Mouse (Mus musculus): ENCODE results near the gene Arrb1. TPM values are rescaled to one million over a fixed set of nuclear protein-coding genes. Genes with fewer than 3 reads are reported as not detected.

The Arrb1 gene
- polyA plus RNA-seq, 1 experiment from 2014 or later, result 9.8 TPM

DNA sequence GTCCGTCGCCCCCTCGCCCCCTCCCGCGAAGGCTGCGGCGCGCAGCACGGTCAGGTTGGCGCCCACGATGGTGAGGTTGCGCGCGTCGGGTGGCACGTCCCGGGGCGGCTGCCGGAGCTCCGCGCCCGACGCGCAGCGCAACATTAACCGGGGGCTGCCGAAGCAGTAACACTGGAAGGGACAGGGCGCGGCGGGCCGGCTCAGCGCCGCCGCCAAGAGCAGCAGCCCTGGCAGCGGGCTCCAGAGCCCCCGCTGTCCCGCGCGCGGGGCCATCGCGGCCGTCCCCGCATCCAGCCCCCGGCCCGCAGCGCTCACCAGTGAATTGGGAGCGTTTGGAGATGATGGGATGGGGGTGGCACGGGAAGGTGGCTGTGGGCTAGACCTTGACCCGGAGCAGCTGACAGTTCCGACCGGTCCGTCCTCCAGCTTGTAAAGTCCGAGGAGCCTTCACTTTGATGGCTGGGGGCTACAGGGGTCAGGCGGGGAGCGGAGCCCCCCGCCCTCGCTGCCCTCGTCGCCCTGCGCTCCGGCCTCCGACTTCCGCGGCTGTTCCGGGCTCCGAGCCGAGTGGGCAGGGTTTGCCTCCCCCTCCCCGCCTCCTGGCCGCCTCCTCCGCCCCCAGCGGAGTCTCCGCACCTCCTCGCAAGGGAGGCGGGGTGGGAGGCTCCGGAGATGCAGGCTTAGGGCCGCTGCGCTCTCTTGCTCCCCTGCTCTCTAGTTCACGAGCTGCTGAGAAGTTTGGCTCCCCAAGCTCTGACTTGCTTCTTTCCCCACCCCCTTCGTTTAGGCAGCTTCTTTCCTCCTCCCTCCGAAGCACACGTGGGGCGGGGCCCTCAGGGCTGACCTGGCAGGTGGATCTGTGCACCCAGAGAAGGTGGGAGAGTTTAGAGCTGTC, 91.4 kb downstream of the Arrb1 start, which contains the start of gene Tpbgl:
Gene Tpbgl (minus strand): TSS at position 728 of the 895 bp plus-strand sequence.
- Histone ChIP-seq H3K27me3 (ENCODE audit: low read depth, poor library complexity, severe bottlenecking) (peaks cover 100% of the 10 kb centered on the region), H3K4me1 (peaks cover 43% of the 10 kb centered on the region)

DNA sequence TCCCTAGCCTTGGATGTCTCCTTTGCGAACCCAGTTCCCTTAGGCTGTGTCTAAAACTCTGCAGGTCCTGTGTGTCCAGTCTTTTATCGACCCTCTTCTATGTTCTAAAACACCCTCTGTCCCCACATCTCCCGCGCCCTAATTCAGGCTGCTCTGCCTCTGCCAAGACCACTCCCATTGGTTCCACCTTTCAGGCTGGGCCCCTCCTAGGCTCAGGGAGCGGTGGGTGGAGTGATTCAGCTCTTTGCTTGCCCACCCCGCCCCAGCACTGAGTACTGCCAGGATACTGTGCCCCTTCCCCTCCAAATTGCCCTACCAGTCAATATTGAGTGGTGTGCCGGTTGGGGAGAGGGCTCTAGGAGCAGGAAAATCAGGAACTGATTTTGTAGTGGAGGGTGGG, 92.1 kb downstream of the Arrb1 start:
- no peak for DNase-seq (ENCODE audit: low spot score)
- peaks cover 37% of the 10 kb centered on the region for H3K4me1 ChIP-seq
- no peaks in the 10 kb centered on the region for H3K9me3 ChIP-seq (replicated peaks)
- H3K36me3 ChIP-seq, result no peaks in the 10 kb centered on the region
- peaks cover 100% of the 10 kb centered on the region for H3K27me3 ChIP-seq (ENCODE audit: low read depth, poor library complexity, severe bottlenecking)
- H3K4me3 ChIP-seq, result peak overlapping the region; percentile 57
- 7% methylated on average over 7 of the region's 7 CpGs for WGBS
- no peak overlapping the region for H3K27ac ChIP-seq (replicated peaks)

More for the DNA sequence above, 91.4 kb downstream of the Arrb1 start, which contains the start of gene Tpbgl:
- peak; percentile 43 for DNase-seq (ENCODE audit: low spot score)
- peak within 1 kb of the TSS; percentile 57 for H3K4me3 ChIP-seq
- under 1% methylated on average over 83 of the region's 83 CpGs for WGBS
- peak within 1 kb of the TSS; percentile 62 for H3K27ac ChIP-seq (replicated peaks)
- H3K36me3 ChIP-seq, result no peaks in the 10 kb centered on the region
- H3K9me3 ChIP-seq (replicated peaks), result no peaks in the 10 kb centered on the region

DNA sequence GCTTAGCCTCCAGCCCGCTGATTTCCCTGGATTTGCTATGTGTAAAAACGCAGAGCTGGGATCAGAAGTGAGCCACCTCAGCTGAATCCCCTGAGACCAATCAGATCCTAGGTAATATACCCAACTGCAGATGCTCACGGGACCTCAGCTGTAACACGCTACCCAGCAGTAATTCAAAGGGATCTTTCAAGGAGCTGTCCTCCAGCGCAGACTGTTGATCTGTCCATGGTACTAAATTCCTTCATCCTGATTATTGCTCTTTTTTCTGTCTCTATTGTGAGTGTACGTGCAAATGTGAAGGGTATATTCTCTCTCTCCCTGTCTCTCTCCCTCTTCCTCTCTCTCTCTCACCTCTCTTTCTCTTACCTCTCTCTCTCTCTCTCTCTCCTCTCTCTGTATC, 97.0 kb downstream of the Arrb1 start:
- Histone ChIP-seq H3K27me3 (ENCODE audit: low read depth, poor library complexity, severe bottlenecking) (peaks cover 72% of the 10 kb centered on the region), H3K4me1 (peaks cover 3% of the 10 kb centered on the region), H3K27ac (replicated peaks) (no peak overlapping the region), H3K4me3 (no peak overlapping the region), H3K9me3 (replicated peaks) (no peaks in the 10 kb centered on the region), H3K36me3 (no peaks in the 10 kb centered on the region)
- no peak for DNase-seq (ENCODE audit: low spot score)
- WGBS, result 18% methylated on average over 6 of the region's 6 CpGs

DNA sequence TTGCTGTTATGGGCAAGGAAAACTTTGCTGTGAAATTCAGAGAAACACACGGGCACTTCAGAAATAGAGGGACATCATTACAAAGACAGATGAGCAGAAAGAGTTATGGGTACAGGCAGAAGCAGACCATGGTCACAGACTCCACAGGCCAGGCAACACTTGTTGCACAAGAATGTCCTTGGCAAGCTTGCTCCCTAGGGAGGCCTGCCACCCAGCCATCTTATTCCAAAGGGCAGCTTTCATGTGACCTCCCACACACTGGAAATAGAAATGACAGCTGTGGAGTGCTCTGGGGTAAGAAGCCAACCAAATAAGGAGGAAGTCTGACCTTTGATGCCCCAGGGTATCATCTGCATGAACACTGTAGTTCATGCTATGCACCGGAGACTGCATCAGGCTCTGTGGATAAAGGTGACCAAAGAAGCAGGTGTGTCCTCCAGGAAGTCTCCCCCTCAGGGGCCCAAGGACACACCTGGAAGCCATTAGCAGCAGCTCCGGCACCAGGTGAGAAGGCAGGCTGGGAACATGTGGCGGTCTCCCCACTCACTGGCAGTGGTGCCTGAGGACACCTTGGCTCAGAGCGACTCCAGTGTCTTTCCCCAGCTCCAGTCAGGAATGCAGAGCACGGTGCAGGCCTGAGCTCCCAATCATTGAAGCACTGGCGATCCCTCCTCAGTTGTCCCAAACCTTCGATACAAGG, 98.8 kb downstream of the Arrb1 start:
- Histone ChIP-seq H3K4me3 (no peak overlapping the region), H3K36me3 (no peaks in the 10 kb centered on the region), H3K4me1 (no peaks in the 10 kb centered on the region), H3K27ac (replicated peaks) (no peak overlapping the region), H3K27me3 (ENCODE audit: low read depth, poor library complexity, severe bottlenecking) (peaks cover 54% of the 10 kb centered on the region), H3K9me3 (replicated peaks) (no peaks in the 10 kb centered on the region)
- DNase-seq (ENCODE audit: low spot score), result no peak
- 76% methylated on average over 8 of the region's 8 CpGs for WGBS

DNA sequence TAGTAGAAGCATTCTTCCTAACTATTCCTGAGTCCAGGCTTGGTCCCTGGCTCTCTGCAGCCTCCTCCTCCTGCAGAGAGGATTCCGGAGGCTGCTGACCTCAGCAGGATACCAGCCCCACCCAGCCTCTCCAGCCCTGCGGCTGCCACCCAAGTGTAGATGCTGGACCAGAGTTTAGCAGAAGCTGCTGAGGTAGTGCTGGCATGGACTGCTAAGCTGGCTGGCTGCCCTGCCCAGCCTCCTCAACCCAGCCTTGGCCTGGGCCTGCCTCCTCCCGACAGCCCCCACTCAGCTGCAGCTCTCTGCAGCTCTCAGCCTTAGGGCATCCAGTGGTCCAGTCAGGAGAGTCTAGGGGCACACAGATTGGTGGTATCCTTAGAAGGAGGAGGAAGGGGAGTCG, 106.0 kb downstream of the Arrb1 start:
- 50% methylated on average over 4 of the region's 4 CpGs for WGBS
- Histone ChIP-seq H3K27me3 (ENCODE audit: low read depth, poor library complexity, severe bottlenecking) (peaks cover 20% of the 10 kb centered on the region), H3K9me3 (replicated peaks) (no peaks in the 10 kb centered on the region), H3K27ac (replicated peaks) (no peak overlapping the region), H3K4me1 (peaks cover 22% of the 10 kb centered on the region), H3K4me3 (no peak overlapping the region), H3K36me3 (no peaks in the 10 kb centered on the region)
- no peak for DNase-seq (ENCODE audit: low spot score)

DNA sequence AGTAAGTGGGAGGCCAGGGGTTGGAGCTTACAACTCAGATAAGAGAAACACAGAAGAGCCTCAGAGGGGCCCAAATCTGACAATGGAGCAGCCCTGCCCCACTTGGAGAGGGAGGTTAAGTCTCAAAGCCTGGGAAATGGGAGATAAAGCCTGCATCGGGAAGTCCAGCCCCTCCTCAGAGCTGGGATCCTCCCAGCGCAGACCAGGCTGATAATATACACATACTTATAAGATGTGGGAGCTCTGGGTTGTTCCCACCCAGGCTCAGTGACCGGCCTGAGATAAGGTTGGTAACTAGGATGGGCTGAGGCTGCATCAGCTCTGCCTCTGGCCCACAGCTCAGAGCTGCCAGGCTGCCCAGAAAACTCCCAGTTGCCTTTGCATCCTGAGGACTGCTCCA, 106.8 kb downstream of the Arrb1 start:
- 43% methylated on average over 3 of the region's 3 CpGs for WGBS

DNA sequence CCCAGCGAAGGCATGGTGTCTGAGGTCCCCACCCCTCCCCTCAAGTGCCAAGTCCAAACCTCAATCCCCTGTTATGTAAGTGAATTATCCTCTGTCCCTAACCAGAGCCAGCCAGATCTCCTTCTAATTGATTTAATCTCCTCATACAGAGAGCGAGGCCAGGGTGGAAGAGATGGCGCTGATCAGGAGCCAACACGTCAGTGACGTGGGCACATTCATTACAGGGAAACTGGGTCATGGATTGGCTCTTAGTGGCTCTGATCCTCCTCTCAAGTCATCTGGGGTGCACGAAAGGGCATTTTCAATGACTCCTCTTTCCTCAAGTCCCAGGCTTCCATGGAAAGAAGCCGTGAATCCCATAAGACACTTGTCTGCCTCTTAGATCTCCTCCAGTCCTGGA, 109.4 kb downstream of the Arrb1 start:
- no peaks in the 10 kb centered on the region for H3K9me3 ChIP-seq (replicated peaks)
- DNase-seq (ENCODE audit: low spot score), result no peak
- 89% methylated on average over 7 of the region's 7 CpGs for WGBS
- peaks cover 20% of the 10 kb centered on the region for H3K27me3 ChIP-seq (ENCODE audit: low read depth, poor library complexity, severe bottlenecking)
- no peak overlapping the region for H3K4me3 ChIP-seq
- no peaks in the 10 kb centered on the region for H3K36me3 ChIP-seq
- H3K27ac ChIP-seq (replicated peaks), result no peak overlapping the region
- peaks cover 22% of the 10 kb centered on the region for H3K4me1 ChIP-seq

More for the DNA sequence above, 106.8 kb downstream of the Arrb1 start:
- peaks cover 22% of the 10 kb centered on the region for H3K4me1 ChIP-seq
- H3K27ac ChIP-seq (replicated peaks), result no peak overlapping the region
- H3K9me3 ChIP-seq (replicated peaks), result no peaks in the 10 kb centered on the region
- H3K4me3 ChIP-seq, result no peak overlapping the region
- no peaks in the 10 kb centered on the region for H3K36me3 ChIP-seq
- DNase-seq (ENCODE audit: low spot score), result no peak
- H3K27me3 ChIP-seq (ENCODE audit: low read depth, poor library complexity, severe bottlenecking), result peaks cover 20% of the 10 kb centered on the region

DNA sequence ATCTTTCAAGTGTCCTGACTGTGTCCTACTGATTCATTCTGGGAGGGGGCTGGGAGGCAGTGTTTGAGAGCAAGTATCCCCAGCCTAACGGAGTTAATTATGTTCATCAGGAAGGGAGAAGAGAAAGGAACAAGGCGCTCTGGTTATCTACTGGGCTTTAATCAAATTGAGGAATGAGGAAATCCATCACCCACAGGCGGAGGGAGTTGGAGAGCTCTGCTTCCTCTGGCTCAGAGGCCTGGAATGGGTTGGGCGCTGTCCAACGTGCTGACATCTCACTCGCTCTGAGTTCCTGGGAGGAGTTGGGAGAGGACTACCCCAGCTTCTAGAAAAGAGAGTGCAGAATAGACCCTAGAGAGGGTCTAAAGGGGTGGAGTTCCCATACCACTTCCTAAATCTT, 113.4 kb downstream of the Arrb1 start:
- H3K27ac ChIP-seq (replicated peaks), result no peak overlapping the region
- no peaks in the 10 kb centered on the region for H3K9me3 ChIP-seq (replicated peaks)
- no peaks in the 10 kb centered on the region for H3K36me3 ChIP-seq
- H3K27me3 ChIP-seq (ENCODE audit: low read depth, poor library complexity, severe bottlenecking), result no peaks in the 10 kb centered on the region
- peaks cover 5% of the 10 kb centered on the region; the same call in 1 of the 2 replicates for H3K4me1 ChIP-seq
- no peak overlapping the region for H3K4me3 ChIP-seq
- 6% methylated on average over 6 of the region's 6 CpGs for WGBS
- peak; percentile 44 for DNase-seq (ENCODE audit: low spot score)

DNA sequence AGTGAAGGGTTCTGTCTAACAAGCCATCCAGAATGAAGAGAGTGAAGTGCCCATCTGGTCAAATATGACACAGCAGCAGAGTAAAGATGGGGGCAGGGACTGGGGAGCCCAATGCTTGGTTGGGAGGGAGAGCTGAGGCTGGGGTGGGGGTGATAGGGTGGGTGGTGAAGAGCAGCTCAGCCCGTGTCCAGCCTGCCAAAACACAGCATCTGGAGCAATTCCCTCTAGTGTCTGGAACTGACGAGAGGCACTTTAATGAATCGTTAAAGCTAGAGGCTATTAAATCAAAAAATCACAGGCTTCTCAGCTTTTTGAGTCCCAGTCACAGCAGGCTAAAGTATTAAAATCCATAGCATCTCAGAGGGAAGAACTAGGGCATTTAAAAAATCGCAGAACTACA, 114.3 kb downstream of the Arrb1 start:
- no peak for DNase-seq (ENCODE audit: low spot score)
- Histone ChIP-seq H3K27ac (replicated peaks) (no peak overlapping the region), H3K9me3 (replicated peaks) (no peaks in the 10 kb centered on the region), H3K27me3 (ENCODE audit: low read depth, poor library complexity, severe bottlenecking) (no peaks in the 10 kb centered on the region), H3K4me3 (no peak overlapping the region), H3K36me3 (no peaks in the 10 kb centered on the region), H3K4me1 (peaks cover 5% of the 10 kb centered on the region; the same call in 1 of the 2 replicates)
- 75% methylated on average over 4 of the region's 4 CpGs for WGBS

DNA sequence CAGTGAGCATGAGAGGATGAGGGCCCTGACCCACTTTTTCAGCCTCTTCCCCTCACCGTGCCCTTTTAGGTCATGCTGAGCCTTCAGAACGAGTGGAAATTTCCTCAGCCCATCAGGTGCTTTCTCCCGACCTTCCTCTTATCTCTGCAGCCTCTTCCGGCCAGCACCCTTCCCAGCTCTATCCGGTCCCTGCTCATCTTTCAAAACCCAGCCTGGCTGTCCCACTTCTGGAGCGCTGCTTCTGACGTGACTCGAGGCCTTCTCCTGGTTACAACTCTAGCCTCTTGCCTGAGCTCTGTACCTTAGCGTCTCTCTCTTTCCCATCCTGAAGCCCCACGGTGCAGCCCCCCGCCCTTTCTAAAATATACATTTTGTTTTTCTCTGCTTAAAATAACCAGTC, 119.0 kb downstream of the Arrb1 start:
- Histone ChIP-seq H3K9me3 (replicated peaks) (no peaks in the 10 kb centered on the region), H3K27me3 (ENCODE audit: low read depth, poor library complexity, severe bottlenecking) (no peaks in the 10 kb centered on the region), H3K4me1 (peaks cover 2% of the 10 kb centered on the region), H3K36me3 (no peaks in the 10 kb centered on the region), H3K4me3 (no peak overlapping the region), H3K27ac (replicated peaks) (no peak overlapping the region)
- 86% methylated on average over 11 of the region's 11 CpGs for WGBS
- no peak for DNase-seq (ENCODE audit: low spot score)
